Mouse (Mus musculus) hindlimb bud, embryonic 11.5 days (tissue): Measurements from ENCODE around the gene Izumo4.
A peak's percentile ranks its signal among the peaks of the same experiment; 100 is the strongest.

ENCODE experiments used
- DNase-seq: peaks from one replicate; pipeline ENCODE4 v3.0.0-alpha.2; 2012; ENCODE audit warnings: low read depth, low spot score; ENCODE audit errors: extremely low spot score

Izumo4 gene

DNA sequence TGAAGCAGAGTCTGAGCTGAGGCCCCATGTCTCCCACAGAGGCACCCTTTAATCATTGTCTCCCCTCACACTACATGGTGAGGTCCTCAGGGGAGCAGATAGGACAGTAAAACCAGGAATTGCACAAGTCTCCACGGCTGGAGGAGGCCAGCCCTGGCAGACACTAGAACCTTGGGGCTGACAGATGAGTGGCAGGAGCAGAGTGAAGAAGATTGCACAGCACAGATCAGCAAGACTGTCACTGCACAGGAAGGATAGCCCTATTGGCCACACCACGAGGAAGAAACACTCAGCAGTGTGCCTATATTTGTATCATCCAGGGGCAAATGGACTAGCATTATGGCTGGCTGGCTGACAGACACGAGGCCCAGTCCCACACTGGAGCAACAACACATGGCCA is 8.8 kb downstream of the Izumo4 start:
- no peak for DNase-seq

DNA sequence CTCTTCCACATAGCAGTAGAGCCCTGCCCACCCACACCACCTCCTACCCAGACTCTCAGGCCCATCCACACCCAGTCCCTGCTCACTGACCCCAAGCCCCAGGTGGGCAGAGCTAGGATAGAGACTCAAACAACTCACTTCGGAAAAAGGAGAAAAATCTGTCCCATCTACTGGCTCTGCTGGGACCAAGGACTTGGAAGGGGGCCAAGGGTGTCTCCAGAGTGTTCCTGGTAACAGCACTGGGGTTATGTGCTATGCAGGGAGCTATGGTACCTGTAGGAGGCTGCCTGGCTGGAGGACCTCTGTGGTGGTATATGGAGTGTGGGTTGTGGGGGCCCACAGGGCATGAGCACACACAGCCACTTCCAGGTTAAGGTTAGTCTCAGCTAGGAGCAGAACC is 15.3 kb downstream of the Izumo4 start:
- DNase-seq = no peak

DNA sequence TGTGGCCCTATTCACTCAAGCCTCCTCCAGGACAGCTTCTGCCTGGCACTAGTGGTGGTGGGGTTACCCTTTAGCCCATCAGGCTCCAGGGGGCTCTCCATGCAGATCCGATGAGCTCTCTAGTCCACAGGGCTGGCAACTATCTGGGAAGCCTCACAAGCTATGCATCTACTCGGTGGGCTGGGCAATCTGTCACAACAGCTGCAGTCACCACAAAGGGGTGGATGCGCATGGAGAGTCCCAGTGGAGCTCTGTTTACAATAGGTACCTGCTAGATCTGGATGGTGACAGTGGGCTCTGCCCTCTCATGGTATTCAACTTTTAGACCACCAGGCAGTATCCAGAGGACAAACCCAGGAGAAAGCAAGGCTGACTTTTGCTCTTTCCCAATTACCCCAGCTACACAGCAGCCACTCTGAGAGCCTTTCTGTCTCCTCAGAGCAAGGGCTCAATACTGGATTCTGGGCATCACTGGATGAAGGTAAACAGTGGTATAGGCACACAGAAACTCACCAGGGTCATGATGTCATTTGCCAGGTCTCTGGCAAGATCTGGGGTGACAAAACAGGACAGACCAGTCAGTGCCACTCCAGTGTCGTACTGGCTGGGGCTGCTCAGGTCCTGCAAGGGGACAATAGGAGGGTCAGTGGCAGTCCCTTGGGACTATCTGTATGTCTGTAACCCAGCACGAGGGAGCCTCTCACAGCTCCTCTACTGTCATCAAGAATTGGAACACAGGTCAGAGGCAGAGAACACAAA is 25.6 kb downstream of the Izumo4 start:
- DNase-seq = no peak

DNA sequence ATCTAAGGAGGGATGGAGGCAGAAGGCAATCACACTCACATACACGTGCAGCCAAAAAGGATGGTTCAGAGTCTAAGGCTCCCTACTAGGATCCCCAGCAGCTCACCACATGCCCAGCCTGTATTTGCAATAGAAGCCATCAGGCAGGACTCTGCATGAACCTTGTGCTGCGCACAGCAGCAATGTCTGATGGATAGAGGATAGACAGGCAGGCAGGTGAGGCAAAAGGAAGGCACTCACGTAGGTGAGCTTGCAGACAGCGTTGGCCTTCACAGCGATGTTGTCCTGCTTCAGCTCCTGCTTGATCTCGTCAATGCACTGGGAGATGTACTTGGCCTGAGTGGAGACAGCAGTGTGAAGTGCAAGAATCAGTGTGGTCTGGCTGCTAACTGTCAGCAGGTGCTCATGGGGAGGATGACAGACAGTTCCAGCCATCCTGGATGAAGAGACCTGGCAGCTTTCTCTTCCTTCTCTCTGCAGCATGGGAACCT is 30.7 kb downstream of the Izumo4 start:
- no peak for DNase-seq

DNA sequence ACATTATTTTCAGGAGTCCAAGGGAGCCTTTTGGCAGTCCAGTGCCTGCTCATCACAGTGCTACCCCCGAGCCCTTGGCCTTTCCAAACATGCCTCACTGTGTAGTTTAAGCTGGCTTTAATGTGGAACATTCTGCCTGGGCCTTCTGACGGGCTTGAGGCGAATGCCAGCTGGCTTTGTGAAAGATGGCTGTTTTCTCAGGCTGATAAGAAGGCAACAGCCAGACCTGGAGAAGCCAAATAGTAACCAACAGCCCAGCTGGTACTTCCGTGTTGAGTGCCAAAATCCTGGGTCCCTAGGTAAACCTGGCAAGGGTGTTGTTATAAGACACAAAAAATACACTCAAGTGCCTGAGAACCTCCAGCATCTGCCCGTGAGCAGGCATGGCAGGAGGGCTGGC is 34.7 kb downstream of the Izumo4 start:
- no peak for DNase-seq

DNA sequence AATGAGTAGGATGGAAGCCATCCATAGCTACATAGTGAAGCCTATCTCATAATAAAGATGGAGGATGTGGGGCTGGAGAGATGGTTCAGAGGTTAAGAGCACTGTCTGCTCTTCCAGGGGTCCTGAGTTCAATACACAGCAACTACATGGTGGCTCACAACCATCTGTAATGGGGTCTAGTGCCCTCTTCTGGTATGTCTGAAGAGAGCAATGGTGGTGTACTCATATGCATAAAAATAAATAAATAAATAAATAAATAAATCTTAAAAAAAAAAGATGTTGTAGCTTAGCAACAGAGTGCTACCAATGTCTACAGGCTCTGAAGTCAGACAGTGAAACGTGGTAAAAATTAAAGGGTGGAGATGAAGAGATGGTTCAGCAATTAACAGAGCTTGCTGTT is 36.7 kb downstream of the Izumo4 start:
- no peak for DNase-seq

DNA sequence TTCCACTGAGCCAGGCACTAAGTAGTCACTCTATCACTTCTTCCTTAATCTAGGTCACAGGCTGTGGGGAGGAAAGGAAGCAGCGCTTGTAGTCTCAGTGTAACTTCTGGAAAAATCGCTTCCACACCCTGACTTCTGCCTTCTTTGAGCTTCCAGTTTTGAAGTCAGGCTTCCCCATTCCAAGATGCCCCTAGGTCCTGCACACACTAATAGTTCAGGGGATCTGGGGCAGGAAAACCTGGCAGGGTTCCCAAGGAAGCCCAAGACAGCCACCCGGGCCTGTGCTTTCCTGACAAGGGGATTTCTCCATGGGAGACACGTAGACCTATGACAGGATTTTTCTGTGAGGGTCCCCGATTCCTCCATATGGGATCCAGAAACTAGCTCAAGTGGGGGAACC is 39.2 kb downstream of the Izumo4 start:
- no peak for DNase-seq

DNA sequence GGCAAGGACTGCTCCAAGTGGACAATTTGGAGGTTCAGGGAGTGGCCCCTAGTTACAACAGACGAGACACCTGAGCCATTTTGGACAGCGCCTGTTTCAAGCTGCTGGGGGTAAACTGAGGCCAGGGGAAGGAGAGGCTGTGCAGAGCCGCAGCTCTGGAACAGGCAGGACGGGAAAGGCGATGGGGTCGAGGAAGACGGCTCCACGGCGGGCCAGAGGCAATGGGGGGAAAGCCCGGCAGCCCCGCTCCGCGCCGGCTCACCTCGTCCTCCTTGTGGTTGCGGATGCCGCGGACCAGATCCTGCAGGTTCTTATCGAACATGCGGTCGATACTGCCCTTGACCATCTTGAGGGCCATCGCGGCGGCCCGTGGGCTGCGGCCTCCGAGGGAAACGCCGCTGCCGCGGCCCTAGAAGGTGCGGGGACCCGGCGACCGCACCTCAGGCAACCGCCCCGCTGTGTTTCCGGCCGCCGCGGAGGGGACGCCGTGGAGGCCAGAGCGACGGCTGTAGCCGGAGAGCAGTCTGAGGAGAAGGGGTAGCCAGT is 39.7 kb downstream of the Izumo4 start:
- DNase-seq = no peak

DNA sequence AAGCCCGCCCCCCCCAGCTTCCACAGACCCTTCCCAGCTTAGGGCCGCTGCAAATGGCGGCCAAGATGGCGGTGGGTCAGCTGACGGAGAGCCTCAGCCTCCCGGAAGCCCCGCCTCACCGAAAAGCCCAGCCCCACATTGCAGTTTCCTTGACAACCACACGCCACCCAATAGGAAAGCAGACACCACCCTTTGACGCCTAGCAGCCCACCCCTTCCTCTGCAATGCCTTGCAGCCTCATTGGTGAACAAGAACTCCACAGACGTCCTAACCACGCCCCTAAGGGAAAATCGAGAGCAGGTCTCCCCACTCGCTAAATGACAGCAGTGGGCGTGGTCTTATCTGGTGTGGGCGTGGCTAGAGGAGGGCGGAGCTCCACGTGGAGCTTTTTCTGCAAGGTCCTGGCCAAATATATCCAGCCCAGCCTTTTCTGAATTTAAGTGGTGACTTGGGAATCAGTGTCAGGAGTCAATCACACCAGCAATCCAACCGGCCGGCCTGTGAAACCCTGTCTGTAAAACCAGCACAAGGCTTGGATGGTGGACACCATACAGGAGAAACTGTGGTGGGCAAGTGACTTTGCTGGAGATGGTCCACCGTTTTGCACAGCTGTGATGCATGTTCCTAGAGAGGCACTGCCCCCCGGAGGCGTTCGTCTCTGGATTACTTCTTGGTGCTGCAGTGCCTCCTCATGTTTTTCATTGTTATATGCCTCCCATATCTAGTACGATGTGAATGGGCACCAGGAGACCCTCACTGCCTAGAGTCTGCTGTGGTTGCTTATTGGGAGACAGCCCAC is 40.4 kb downstream of the Izumo4 start, which contains the start of gene Ap3d1:
Gene Ap3d1, minus strand, starts transcription at position 85 of the 799 bp plus-strand sequence.
- peak; percentile 97 for DNase-seq

DNA sequence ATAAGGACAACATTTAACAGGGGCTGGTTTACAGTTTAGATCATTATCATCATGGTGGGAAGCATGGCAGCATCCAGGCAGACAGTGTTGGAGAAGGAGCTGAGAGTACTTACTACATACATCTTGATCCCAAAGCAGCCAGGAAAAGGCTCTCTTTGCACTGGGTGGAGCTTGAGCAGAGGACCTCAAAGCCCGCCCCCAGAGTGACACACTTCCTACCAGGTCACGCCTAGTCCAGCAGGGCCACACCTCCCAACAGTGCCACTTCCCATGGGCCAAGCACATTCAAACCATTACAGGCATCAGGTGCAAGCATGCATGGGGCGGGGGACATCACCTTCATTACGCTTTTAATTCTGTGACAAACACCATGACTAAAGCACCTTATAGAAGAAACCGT is 42.3 kb downstream of the Izumo4 start:
- DNase-seq = no peak

DNA sequence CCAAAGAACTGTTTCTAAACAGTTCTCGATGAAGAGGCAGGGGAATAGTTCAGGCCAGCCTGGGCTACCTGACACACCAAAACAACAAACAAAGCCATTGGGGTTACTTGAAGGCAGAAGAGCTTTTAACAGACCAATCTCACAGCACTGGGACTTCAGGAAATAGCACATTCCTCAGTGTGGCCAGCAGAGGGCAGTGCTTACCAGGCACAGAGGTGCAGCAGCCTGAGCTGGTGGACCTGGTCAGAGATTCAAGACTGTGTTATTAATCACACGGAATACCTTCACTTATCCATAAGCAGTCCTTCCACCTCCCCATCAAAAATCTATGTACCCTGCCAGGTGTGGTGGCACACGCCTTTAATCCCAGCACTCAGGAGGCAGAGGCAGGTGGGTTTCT is 45.4 kb downstream of the Izumo4 start:
- no peak for DNase-seq

DNA sequence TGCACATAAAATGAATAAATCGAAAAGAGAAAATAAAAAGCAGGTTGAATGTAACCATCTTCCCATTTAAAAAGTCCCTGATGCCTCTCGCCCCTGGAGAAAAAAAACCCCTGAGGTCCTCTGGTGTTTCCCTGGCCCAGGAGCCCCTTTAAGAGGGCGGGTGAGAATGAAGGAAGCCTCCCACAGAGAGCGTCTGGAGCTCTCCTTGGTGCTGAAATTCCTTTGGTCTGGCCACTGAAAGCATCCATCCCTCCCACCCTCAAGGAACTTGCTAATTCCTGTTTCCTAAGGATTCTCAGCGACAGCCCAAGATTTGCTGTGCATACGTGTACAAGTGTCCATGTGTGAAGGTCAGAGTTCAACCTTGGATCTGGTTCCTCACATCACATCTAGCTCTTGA is 46.6 kb downstream of the Izumo4 start:
- DNase-seq = peak; percentile 78

DNA sequence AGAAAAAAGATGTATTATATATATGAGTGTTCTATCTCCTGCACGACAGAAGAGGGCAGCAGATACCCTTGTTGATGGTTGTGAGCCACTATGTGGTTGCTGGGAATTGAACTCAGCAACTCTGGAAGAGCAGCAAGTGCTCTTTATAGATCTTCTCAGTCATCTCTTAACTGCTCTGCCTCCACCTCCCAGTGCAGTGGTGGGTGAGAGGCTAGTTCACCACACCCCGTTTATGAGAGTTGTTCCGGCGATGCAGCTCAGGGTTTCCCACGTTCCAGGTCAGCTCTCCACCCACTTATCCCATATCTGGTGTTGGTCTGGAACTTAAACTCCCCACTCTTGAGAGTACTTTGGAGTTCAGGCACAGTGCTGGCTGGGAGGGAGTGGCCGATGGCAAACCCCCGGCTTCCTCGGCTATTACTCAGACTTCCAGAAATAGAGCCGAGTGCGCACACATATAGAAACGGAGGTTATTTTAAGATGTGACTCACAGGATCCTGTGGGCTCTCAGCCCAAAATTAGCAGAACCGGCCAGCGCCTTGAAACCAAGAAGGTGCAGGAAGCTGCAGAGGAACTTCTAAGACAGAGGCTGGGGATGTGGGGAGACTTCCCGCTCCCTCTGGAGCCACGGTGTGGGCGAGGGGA is 49.3 kb downstream of the Izumo4 start:
- no peak for DNase-seq

DNA sequence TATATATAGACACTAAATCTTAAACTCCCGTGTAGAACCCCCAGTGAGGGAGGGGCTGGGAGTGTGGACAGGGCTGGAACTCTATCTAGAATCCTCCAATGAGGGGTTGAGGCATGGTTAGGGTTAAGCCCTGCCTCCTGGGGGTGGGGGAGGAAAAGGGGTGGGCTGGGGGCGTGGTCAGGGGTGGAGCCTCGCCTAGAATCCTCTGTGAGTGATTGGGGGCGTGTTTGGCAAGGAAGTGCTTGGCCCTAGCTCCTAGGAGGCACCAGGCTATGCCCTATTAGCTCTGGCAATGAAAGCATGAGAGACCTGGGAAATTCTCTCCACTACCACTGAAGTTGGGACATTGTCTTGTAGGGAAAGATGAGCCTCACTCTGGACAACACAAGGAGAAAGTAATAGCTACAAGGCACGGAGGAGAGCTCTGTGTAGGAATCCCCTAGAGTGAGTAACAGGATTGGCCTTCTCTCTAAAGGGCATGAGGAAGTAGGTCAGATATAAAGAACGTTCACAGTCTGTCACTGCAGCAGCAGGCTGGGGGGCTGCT is 50.2 kb downstream of the Izumo4 start:
- no peak for DNase-seq

DNA sequence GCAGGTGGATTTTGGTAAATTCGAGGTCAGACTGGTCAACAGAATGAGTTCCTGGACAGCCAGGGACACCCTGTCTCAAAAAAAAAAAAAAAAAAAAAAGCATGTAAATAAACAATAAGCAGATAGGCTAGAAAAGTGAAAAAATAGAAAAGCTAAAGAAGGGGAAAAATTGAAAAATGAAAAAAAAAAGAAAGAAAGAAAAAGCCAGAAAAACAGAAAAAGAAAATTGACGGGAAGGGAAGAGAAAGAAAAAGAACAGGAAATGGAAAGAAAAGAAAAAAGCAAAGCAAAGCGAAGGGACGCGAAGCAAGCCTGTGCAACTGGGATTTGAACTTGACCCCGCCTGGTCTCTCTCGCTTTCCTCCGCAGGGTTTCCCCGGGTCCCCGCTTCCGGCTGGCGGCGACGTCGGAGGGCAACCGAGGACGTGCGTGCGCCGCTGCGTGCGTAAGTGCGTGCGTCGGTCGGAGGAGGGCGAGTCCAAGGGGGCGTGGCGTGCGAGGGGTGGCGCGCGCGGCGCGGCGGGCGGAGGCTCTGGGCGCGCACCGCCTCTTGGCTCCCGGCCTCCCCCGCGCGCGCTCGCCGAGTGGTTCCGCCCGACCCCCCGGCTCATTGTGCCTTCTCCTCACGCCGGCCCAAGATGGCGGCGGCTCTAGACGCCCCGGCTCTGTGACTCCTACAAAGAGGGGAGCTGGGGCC is 52.8 kb downstream of the Izumo4 start, which contains the start of gene Dot1l:
Gene Dot1l, plus strand, starts transcription at position 613 of the 697 bp plus-strand sequence.
- DNase-seq = peak; percentile 83
